Mouse (Mus musculus): Measurements from ENCODE around the gene Gm4353. TPM values are rescaled to one million over a fixed set of nuclear protein-coding genes. Genes with fewer than 3 reads are reported as not detected.
A peak's percentile ranks its signal among the peaks of the same experiment; 100 is the strongest.
"Not testable (repeated sequence)": the region's sequence is repeated elsewhere in the genome, so short reads cannot be mapped to it uniquely, and the experiment has no call there.

Gene Gm4353
- total RNA-seq (2021), result 1 to 10 TPM; 2.9 to 4.3 TPM
- long read RNA-seq, experiment 1, result 0 reads
- long read RNA-seq, experiment 2, result 0 reads

DNA sequence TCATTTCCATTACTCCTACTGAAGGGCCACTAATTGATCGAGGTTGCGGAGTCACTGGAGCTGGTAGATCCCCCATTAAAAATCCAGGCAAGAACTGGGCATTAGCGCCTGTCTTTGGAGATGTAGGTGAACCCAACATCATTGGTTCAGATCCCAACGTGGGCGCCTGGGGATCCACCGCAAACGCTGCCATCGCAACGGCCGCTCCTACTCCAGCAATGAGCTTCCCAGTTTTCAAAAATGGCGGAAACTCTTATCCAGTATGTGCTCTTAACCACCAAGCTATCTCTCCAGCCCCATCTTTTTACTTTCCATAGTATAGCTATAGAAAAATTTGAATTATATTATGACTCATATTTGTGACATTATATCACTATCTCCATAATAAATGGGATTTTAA is at the start of gene Gm4353:
TSS of gene Gm4353 (minus strand) at position 270 of the 400 bp plus-strand sequence.
- DNase-seq (ENCODE audit: low spot score in 2 of 2), result not testable (repeated sequence)

DNA sequence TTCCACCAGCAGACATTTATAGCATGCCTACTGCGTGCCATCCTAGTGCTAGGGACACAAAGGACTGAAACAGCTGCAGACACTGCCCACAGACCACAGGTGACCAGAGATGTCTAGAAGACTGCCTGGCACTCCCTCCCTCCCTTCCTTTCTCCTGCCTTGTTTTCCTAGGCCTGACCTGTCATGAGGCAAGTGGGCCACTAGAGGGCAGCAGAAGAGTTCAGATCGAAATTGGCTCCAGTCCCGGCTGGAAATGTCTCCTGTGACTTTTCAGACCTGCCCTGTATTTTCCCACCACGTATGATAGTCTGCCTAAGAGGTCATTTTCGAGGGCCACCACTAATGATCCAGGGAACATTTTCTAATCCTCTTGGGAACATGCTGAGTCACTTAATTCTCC is 47.6 kb upstream of the Gm4353 start:
- DNase-seq (ENCODE audit: low spot score in 2 of 2), result peak; percentile 75 to 85

DNA sequence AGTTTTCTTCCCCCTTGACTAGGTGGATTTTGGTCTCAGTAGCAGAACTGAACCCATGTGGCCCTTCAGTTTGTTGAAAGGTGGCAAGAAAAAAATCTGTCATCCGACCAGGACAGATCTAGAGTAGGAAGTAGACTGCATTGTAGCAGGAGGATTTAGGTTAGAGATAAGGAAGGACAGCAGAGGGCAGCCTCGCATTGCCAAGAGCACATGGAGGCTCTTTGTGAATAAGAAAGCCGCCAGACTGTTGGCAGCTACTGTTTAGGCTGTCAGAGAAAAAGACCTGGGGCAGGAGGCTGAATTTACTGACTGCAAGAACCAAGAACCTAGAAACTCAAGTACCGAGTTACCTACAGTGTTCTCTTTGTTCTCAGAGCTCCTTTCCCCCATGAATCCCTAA is 47.0 kb upstream of the Gm4353 start:
- no peak for DNase-seq (ENCODE audit: low spot score in 2 of 2)

DNA sequence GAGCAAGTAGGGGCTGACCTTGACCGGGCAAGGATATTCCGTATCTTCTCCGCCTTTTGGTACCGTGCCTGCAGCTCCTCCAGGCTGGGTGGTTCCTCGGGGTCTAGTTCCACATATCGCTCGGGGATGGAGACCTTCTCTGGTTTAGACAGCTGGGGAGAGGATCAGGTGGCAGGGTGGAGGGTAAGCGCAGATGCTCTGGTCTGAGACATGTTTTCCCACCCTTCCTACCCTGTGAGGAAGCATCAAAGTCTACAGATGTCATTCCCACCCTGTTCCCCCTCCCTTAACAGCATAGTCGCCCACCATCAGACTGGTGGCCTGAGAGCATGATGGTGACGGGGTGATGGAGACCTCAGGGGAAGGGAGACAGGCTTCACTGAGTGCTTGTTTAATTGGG is 44.9 kb upstream of the Gm4353 start:
- DNase-seq (ENCODE audit: low spot score in 2 of 2), result no peak

DNA sequence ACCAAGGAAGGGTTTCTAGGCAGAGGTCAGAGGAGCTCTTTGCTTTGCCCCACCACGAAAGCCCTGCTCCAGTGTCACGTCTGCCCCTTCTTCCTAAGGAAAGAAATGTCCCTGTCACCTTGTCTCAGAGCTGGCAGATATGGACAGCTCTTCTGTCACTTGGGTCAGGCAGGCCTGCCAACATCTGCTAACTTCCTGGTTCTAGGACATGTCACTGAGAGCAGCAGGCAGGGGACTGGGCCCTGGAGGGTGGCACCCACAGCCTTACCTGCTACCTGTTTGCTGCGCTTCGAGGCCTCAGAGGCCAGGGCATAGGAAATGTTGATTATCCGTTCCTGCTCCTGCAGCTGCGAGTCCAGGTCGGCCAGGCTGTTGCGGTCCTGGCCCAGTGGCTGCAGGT is 43.9 kb upstream of the Gm4353 start:
- DNase-seq (ENCODE audit: low spot score in 2 of 2), result no peak

DNA sequence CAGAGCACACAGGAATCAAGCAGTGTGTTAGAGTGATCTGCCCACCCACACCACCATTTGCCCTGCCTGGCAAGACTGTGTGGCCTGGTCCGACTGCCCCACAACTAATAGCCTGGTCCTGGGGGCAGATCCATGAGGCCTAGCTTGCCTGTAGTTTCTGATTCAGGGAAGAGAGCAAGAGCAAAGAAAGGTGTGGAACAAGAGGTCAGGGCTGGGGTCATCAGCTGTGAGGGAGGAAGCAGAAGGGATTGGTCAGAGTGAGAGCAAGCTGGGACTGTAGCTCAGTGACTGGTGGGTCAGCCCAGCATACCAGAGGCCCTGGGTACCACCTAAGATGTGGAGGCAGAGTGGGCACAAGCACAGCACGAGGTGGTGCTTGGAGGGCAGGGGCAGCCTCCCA is 42.6 kb upstream of the Gm4353 start:
- DNase-seq (ENCODE audit: low spot score in 2 of 2), result no peak

DNA sequence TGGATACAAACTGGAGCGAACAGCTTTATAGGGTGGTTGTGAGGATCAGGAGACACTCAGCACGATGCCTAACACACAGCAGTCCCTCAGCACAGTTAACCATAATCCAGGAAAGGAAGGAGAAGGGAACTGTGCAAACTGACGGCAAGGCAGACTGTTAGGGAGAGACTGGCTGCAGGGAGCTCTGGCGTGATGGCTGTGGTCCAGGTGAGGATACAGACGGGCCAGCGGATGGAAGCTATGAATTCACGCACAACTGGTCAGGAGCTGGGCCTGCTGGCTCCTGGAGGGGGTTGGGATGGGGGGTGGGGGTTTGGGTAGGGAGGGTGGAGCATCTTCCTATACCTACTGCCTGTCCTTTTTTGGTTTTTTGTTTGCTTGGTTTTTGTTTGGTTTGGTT is 41.2 kb upstream of the Gm4353 start:
- no peak for DNase-seq (ENCODE audit: low spot score in 2 of 2)

DNA sequence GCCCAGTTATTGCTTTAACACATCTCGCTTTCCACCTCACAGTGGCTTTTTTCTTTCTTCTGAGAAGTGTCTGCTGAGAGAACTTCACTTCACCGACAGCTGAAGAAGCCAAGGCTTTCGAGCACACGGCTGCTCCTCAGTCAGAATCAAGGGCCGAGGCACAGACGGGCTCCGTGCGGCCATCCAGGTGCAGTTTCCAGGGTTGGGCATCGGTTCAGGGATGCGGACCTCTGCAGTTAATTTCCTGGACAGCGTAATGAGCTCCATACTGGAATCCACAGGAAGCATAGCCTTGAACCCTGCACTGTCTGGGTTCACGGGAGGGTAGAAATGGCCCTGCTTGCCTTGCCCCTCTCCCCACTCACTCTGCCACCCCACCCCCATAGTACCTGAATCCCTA is 39.6 kb upstream of the Gm4353 start:
- no peak for DNase-seq (ENCODE audit: low spot score in 2 of 2)

DNA sequence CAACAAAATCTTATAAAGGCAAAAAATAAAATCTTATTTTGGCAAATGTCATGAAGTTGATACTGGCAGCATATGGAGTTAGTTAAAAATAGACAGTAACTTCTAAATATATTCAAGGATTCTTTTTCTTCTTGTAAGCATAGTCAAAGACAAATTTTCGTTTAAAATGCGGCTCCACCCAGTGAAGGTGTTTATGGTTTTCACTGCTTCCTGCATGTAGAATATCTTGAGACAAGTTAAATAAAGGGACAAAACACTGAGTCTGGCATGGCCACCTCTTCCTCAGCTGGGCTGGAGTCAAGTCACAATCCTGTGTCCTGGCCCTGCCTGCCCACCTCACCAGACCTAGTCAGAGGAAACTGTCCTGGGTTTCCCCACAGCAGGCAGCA is 39.2 kb upstream of the Gm4353 start:
- DNase-seq (ENCODE audit: low spot score in 2 of 2), result no peak

DNA sequence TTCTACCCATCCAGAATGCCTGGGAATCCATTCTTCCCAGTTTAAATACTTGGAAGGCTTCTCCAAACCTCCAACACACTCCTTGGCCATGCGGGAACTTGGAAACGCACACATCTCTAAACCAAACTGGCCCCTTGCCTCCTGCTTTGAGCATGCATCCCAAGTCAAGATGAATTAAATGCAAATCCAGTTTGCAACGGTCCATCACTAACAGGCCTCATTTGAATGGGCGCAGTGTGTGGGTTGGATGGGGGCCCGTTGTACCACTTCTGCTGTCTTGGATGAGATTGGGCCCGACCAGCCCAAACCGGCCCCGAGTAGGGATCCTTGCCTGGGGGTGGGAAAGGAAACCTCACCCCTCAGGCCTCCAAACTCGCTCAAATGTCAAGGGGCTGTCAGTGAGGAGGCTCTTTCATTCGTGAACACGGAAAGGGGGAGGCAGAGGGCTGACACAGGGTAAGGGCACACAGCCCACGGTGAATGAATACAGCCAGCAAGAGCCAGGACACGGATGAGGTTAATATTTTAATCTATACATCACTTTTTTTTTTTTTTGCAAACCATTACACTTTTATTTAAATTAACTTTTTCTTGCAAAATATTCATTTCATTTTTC is 38.7 kb upstream of the Gm4353 start:
- DNase-seq (ENCODE audit: low spot score in 2 of 2), result peak; percentile 22 to 61

DNA sequence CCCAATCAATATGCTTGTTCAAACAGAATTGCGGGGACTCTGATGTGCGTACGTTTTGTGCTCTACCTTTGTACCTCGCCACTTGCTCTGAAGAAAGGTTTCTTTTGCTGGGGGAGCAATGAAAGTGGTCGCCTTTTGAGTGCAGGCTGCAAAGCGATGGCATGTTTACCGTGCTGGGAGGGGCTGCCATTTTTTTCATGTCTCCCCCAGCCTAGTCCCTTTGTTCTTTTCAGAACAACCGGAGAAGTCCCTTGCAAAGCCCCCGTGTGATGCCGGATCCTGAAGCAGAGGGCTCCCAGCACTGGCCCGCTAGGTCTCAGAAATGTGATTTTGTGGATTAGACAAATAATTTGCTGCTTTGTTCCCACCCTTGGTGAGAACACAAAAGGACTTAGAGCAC is 36.8 kb upstream of the Gm4353 start:
- DNase-seq (ENCODE audit: low spot score in 2 of 2), result no peak

DNA sequence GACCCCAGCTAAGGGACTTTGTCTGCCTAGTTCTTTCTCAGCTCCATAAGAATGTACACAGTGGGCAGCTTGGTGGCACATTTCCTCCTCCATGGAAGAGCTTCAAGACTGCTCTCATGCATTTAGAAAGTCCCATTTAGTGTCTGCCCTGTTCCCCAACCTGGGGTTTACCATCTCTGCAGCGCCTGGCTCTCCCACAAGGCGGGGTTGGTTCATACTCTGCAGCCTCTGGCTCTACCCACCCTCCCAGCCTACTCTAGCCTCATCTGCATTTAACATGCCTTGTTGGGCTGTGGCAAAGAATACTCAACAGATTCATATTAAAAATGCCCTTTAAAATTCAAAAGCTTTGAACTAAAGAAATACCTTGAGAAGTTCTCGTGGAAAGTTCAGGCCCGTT is 36.3 kb upstream of the Gm4353 start:
- DNase-seq (ENCODE audit: low spot score in 2 of 2), result no peak

DNA sequence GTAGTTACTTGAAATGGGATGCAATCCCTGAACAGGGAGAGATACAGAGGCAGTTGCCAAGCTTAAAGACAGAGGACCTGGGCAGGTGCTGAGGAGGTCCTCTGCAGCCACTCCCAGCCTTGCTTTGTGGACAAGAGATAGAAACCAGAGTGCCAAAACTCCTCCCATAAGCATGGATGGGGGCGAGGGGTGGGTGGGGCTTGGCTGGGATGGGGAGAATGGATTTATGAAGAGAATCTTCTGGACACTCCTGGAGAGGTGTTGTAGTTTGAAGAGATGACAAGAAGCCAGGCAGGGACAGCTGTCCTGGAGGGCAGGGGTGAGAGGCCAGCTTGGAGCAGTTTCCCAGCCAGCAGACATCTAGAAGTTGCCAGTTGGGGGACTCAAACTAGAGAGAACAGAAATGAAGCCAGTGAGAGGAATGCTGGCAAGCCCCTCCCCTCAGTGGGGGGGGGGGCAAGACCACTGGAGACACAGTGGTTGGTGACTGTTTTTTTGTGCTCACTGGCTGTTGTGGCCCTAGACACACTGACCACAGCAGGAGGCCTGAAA is 34.9 kb upstream of the Gm4353 start:
- no peak for DNase-seq (ENCODE audit: low spot score in 2 of 2)

DNA sequence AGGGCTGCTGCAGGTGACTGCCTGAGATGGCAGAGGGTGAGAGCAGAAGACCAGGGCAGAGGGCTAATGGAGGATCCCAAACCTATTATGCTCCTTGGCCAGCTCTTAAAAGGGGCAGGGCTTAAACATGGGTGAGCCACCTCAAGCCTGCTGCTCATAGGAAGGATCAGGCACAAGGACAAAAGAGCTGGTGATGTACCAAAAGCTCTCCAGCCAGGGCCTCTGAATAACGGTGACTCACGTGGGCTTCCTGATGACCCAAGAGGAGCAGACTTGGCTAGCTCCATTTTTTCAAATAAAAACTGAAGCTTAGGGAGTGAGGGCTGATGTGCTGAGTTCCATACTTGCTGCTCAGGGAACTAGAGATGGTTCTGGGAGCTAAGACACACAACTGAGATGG is 31.6 kb upstream of the Gm4353 start:
- DNase-seq (ENCODE audit: low spot score in 2 of 2), result no peak

DNA sequence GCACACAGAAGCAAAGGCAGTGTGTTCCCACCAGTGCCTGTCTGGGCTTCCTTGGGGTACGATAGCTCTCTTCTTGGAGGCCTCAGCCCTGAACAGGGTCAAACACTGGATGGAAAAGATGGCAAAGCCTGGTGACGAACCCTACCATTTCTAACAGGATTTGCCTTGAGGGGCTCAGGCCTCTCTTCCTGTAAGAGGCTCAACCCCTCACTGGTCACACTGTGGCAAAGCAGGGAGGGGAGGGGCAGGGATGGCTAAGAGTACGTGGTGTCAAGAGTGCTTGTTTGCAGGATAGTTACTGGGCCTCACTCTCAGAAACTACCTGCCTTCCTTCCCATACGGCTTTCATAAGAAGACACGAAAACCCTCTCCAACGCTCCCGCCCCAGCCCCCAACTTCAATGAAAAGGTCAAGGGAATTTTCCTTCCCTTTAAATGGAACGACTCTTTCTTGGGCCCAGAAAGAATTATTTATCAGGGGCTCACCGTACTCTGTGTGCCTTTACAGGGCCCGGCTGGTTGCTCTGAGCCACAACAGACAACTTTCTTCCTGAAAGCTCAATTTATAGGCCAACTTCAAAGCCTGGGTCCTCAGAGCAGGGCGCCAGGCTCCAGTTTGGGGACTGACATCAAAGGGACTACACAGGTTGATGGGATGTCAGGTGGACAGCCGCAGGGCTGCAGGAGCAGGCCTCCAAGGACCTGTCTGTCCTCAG is 30.9 kb upstream of the Gm4353 start:
- no peak for DNase-seq (ENCODE audit: low spot score in 2 of 2)

DNA sequence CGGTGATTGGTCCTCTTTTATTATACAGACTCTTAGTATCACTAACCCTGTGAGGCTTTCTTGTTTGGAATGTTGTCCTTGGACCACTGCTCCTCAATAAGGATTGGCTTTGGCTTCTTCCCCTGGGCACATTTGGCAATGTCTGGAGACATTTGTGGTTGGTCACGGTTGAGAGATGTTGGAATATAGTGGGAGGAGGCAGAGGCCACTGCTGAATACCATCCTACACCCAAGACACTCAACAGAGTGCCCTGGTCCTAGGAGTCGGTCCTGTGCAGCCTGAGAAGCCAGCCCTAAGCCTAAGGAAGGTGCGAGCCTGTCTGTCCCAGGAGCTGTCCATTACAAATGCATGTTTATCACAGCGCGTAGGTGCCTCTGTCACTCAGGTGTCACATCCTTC is 27.1 kb upstream of the Gm4353 start:
- DNase-seq (ENCODE audit: low spot score in 2 of 2), result no peak

DNA sequence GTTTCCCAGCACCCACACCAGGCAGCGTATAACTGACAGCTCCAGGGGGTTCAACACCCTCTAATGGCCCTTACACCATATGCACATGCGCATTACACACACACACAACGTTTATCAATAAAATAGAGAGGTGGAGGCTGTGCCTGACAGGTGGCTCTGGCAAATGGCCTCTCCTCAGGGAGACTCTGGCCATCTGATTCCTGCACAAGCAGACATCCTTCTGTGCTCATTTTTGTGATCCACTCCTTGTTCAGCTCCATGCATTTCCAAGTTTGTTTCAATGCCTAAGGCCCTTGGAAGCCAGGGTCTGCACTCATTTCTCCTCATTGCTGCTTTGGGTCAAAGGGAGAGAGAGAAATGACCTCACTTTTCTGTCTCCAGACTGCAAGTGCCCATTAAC is 26.2 kb upstream of the Gm4353 start:
- DNase-seq (ENCODE audit: low spot score in 2 of 2), result no peak

DNA sequence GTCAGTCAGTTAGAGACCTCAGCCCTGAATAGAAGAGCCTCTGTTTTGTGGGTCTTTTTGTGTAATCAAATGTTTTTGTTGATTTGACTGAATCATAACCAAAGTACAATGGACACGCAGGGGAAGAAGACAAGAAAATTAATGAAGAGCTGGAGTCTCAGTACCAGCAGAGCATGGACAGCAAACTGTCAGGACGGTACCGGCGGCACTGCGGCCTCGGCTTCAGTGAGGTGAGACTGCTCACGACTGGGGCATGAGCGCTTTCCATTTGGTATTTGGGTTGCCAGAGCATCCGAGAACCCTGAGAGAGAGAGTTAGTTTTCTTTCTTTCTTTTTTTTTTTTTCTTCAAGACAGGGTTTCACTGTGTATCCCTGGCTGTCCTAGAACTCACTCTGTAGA is 18.7 kb upstream of the Gm4353 start:
- no peak for DNase-seq (ENCODE audit: low spot score in 2 of 2)

DNA sequence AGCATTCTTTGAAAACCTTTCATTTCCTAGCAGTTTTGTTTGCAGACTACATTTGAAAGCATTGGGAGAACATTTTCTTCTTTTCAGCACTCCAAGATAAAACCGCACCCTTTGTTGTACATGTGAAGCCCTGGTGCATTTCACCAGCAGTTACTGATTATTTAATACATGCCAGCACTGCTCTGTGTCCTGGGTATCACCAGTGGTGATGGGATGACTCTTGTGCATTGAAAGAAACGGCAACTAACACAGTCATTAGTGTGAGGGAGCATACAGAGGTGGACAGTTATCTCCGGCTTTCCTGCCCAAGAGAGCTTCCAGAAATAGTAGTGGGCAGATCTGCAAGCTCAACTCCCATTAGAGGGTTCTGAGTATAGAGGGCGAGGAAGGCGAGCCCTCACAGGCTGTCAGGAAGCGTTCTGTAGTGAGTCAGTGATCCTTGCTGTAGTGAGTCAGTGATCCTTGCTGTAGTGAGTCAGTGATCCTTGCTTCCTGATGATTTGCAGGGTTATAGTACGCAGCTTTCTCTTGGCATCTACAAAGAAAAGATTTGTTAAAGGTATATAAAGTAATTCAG is 15.6 kb upstream of the Gm4353 start:
- DNase-seq (ENCODE audit: low spot score in 2 of 2), result no peak

DNA sequence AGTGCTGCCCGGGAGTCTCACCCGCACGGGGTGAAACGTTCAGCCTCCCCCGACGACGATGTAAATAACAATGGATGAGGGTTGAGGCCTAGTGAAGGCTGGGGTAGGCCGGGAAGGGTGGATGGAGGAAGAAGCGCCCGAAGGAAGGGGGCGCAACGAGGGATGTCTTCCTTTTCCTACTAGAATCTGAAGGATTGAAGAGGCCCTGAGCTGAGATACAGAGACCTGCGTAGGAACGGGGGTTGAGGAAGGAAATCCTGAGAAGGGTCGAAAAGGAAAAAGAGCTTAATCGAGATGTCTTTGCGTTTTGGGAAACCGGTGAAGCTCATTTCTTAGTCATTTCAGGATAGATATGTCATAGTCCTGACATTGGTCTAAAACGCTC is 9.0 kb upstream of the Gm4353 start:
- DNase-seq (ENCODE audit: low spot score in 2 of 2), result no peak

DNA sequence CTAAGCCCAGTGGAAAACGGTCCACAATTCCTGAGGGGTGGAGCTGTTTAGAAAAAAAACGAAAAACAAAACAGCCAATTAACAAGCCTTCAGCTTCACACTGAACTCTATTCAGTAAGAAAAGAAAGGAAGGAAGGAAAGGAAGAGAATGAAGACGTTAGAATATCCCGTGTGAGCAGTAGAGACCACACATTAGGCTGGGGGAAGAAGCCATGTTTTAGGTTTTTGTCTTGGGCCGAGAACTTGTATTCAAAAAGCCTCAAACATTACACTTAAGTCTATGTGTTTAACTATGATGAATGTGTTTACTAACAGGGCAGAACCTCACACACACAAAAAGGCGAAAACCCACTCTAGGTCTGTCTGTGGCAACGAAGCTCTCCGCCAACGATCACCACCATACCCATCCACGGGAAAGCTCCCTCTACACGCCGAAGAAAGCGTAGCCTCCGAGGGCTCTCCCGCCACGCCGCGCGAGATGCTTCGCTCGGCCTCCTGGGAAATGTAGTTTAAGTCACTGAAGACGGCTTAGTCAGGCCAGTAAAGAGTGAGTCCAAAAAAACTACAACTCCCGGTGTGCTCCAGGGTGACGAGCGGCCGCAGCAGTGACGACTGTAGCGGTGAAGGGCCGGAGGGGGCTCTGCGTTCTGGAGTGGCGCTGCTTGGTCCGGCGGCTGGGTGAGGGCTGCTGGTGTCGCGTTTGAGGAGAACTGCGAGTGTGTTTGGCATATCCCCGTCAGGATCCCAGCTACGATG is 8.5 kb upstream of the Gm4353 start:
- peak; percentile 95 to 98 for DNase-seq (ENCODE audit: low spot score in 2 of 2)

DNA sequence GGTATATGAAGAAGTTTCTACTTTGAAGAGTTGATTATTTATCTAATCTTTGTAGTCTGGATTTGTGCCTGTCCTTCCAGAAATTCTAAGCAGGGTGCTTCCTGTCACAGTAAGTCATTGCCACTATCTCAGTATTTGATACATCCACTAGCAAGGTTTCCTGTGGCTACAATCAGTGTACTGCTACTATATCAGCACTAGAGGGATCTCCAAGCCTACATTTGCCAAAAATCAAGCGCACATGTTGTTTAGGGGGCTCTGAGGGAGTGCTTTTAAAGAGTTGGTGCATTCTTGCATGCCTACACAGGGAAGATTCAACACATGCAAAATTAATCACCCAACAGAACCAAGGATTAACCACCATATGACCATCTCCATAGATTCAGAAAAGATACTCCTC is 23.7 kb downstream of the Gm4353 start:
- peak in 1 of 2 experiments; percentile 12 for DNase-seq (ENCODE audit: low spot score in 2 of 2)
